Mouse (Mus musculus) liver, postnatal 0 days (tissue): ENCODE results near the gene Gjd3. TPM values are rescaled to one million over a fixed set of nuclear protein-coding genes. Genes with fewer than 3 reads are reported as not detected.
A peak's percentile ranks its signal among the peaks of the same experiment; 100 is the strongest.

Source experiments
- ATAC-seq: fragments of 200-750 bp; cut with Nextera tagmentation; 2 replicates; pipeline ENCODE4 v1.8.0; 2017; ENCODE audit warnings: mild to moderate bottlenecking, moderate library complexity
- DNase-seq: peaks from one replicate; pipeline ENCODE4 v3.0.0-alpha.2; 2016
- H3K27ac ChIP-seq: fragments of 300-500 bp; sonication (generic); 2 replicates; pipeline ENCODE4 v1.5.1; 2014; ENCODE audit warnings: antibody characterized with exemption, moderate library complexity, mild to moderate bottlenecking, low read depth
- H3K27me3 ChIP-seq: fragments of 300-500 bp; sonication (generic); 2 replicates; pipeline ENCODE4 v1.6.1; 2014; ENCODE audit warnings: low read length, control low read depth, mixed read lengths; ENCODE audit not compliant: insufficient read depth
- H3K36me3 ChIP-seq: fragments of 300-500 bp; sonication (generic); replicated peaks from 2 replicates; pipeline ENCODE4 v1.6.1; 2014; ENCODE audit warnings: mild to moderate bottlenecking, control low read depth, low read length, moderate library complexity, mixed read lengths; ENCODE audit not compliant: insufficient read depth
- H3K4me1 ChIP-seq: fragments of 300-500 bp; sonication (generic); 2 replicates; pipeline ENCODE4 v1.6.1; 2014; ENCODE audit warnings: antibody characterized with exemption, mild to moderate bottlenecking, control low read depth; ENCODE audit not compliant: insufficient read depth
- H3K4me2 ChIP-seq: fragments of 300-500 bp; sonication (generic); 2 replicates; pipeline ENCODE4 v1.6.1; 2014; ENCODE audit warnings: low read depth, mild to moderate bottlenecking, low read length, moderate library complexity, mixed read lengths
- H3K4me3 ChIP-seq: fragments of 300-500 bp; sonication (generic); 2 replicates; pipeline ENCODE4 v1.5.1; 2014; ENCODE audit warnings: low read depth, low read length
- H3K9ac ChIP-seq: fragments of 300-500 bp; sonication (generic); replicated peaks from 2 replicates; pipeline ENCODE4 v1.6.1; 2014; ENCODE audit warnings: mild to moderate bottlenecking, moderate library complexity
- H3K9me3 ChIP-seq: fragments of 300-500 bp; sonication (generic); 2 replicates; pipeline ENCODE4 v1.6.1; 2016; ENCODE audit warnings: mild to moderate bottlenecking, control low read depth, low read length, mixed read lengths
- CTCF ChIP-seq: sonication (generic); IDR thresholded peaks from 2 replicates; pipeline ENCODE4 v1.5.1; 2016; ENCODE audit warnings: antibody characterized with exemption, low read depth
- EP300 ChIP-seq: IDR thresholded peaks from 2 replicates; pipeline ENCODE4 v1.6.1; 2016; ENCODE audit warnings: antibody characterized with exemption, low read depth, mild to moderate bottlenecking
- WGBS: fragments of 180-500 bp; shearing (Covaris S2); extraction: QIAGEN DNeasy Blood & Tissue Kit; methylation state at CpG from one replicate; pipeline ENCODE4 v1.1.7; 2014; ENCODE audit not compliant: insufficient replicate concordance; 5-methylcytosine and 5-hydroxymethylcytosine counted together
- polyA plus RNA-seq: library from polyadenylated mRNA; unstranded; fragments of >200 nt; fragmentation: Nextera tagmentation; extraction: Ambion mirVana; gene quantifications from 2 replicates; pipeline ENCODE4 v1.2.1, GENCODE M21; 2015

The Gjd3 gene
- polyA plus RNA-seq, 1 experiment from 2014 or later: not detected

- Histone ChIP-seq H3K4me1 (peaks cover 78% of the 10 kb centered on the region), H3K4me3 (no peak overlapping the region), H3K4me2 (peak overlapping the region; percentile 26; the same call in 1 of the 2 replicates), H3K9me3 (no peaks in the 10 kb centered on the region), H3K27ac (peak overlapping the region; percentile 63), H3K36me3 (no peaks in the 10 kb centered on the region), H3K27me3 (no peaks in the 10 kb centered on the region), H3K9ac (peak overlapping the region; percentile 55)
- no peak for DNase-seq
- ATAC-seq: peak; percentile 31; the same call in 1 of the 2 replicates
- TF ChIP-seq CTCF (no peak), EP300 (no peak)
- 77% methylated on average over 16 of the region's 16 CpGs for WGBS
These were observed 31.6 kb downstream of the Gjd3 start for GRCm38 (mm10) chr11:98951026-98951906.

GRCm38 (mm10) chr11:98950484-98950883 is 32.3 kb downstream of the Gjd3 start:
- DNase-seq (no peak), ATAC-seq (no peak)
- no peaks in the 10 kb centered on the region for H3K36me3 ChIP-seq
- H3K27me3 ChIP-seq: no peaks in the 10 kb centered on the region
- no peak for TF ChIP-seq CTCF
- TF ChIP-seq EP300: no peak
- WGBS: 77% methylated on average over 9 of the region's 9 CpGs
- H3K9ac ChIP-seq: no peak overlapping the region
- no peak overlapping the region for H3K4me3 ChIP-seq
- no peak overlapping the region for H3K27ac ChIP-seq
- no peaks in the 10 kb centered on the region for H3K9me3 ChIP-seq
- H3K4me2 ChIP-seq: no peak overlapping the region
- peaks cover 81% of the 10 kb centered on the region for H3K4me1 ChIP-seq

- no peaks in the 10 kb centered on the region for H3K36me3 ChIP-seq
- H3K9me3 ChIP-seq: no peaks in the 10 kb centered on the region
- H3K4me2 ChIP-seq: no peak overlapping the region
- no peak overlapping the region for H3K4me3 ChIP-seq
- peak overlapping the region; percentile 35; the same call in 1 of the 2 replicates for H3K27ac ChIP-seq
- H3K27me3 ChIP-seq: no peaks in the 10 kb centered on the region
- DNase-seq (no peak), ATAC-seq (no peak)
- no peak for TF ChIP-seq EP300
- TF ChIP-seq CTCF: no peak
- H3K9ac ChIP-seq: no peak overlapping the region
- H3K4me1 ChIP-seq: peaks cover 81% of the 10 kb centered on the region
- WGBS: 85% methylated on average over 7 of the region's 7 CpGs
These were observed 32.8 kb downstream of the Gjd3 start for GRCm38 (mm10) chr11:98949958-98950460.

- Histone ChIP-seq H3K27ac (peak overlapping the region; percentile 35), H3K4me1 (peaks cover 81% of the 10 kb centered on the region), H3K9ac (no peak overlapping the region), H3K4me3 (no peak overlapping the region), H3K36me3 (no peaks in the 10 kb centered on the region), H3K9me3 (no peaks in the 10 kb centered on the region), H3K27me3 (no peaks in the 10 kb centered on the region), H3K4me2 (no peak overlapping the region)
- ATAC-seq (no peak), DNase-seq (no peak)
- TF ChIP-seq CTCF (no peak), EP300 (no peak)
- WGBS: 71% methylated on average over 12 of the region's 12 CpGs
These were observed 33.4 kb downstream of the Gjd3 start for GRCm38 (mm10) chr11:98949242-98949957.

GRCm38 (mm10) chr11:98947969-98948569 is 34.7 kb downstream of the Gjd3 start:
- H3K36me3 ChIP-seq: no peaks in the 10 kb centered on the region
- DNase-seq (no peak), ATAC-seq (peak; percentile 26)
- H3K27me3 ChIP-seq: no peaks in the 10 kb centered on the region
- peaks cover 83% of the 10 kb centered on the region for H3K4me1 ChIP-seq
- H3K27ac ChIP-seq: peak overlapping the region; percentile 37
- WGBS: 15% methylated on average over 18 of the region's 18 CpGs
- H3K4me2 ChIP-seq: peak overlapping the region; percentile 34
- H3K9ac ChIP-seq: no peak overlapping the region; the same call in 1 of the 2 replicates
- no peak for TF ChIP-seq CTCF
- TF ChIP-seq EP300: 0 out of 2 replicates have a peak, but pooled peaks have one; percentile 24
- no peak overlapping the region for H3K4me3 ChIP-seq
- H3K9me3 ChIP-seq: no peaks in the 10 kb centered on the region
